Mouse (Mus musculus) testis, postnatal 14 days (tissue): ENCODE measurements around the gene Gm27027.

Experiments
- DNase-seq: peaks from one replicate; pipeline ENCODE4 v3.0.0; 2021; ENCODE audit warnings: low spot score

The Gm27027 gene

GRCm38 (mm10) chr2:93976436-93977252, 19.5 kb downstream of the Gm27027 start:
- peak; percentile 27 for DNase-seq

GRCm38 (mm10) chr2:93975526-93976435, 20.4 kb downstream of the Gm27027 start:
- DNase-seq = no peak

- DNase-seq = no peak
These were observed 21.1 kb downstream of the Gm27027 start for GRCm38 (mm10) chr2:93975041-93975440.

- no peak for DNase-seq
These were observed 24.5 kb downstream of the Gm27027 start for GRCm38 (mm10) chr2:93971647-93972046.

- no peak for DNase-seq
These were observed 31.5 kb downstream of the Gm27027 start for GRCm38 (mm10) chr2:93964494-93965160.

GRCm38 (mm10) chr2:93963802-93964201, 32.4 kb downstream of the Gm27027 start:
- DNase-seq = no peak

- no peak for DNase-seq
These were observed 34.4 kb downstream of the Gm27027 start for GRCm38 (mm10) chr2:93961716-93962115.

- DNase-seq = no peak
These were observed 36.8 kb downstream of the Gm27027 start for GRCm38 (mm10) chr2:93959346-93959745.

- no peak for DNase-seq
These were observed 37.9 kb downstream of the Gm27027 start for GRCm38 (mm10) chr2:93958216-93958615.

GRCm38 (mm10) chr2:93957785-93958175, 38.4 kb downstream of the Gm27027 start:
- DNase-seq = no peak

- DNase-seq = no peak
These were observed 39.0 kb downstream of the Gm27027 start, which contains the start of gene Gm13889 for GRCm38 (mm10) chr2:93956908-93957784. Gm13889 (minus strand) TSS chr2:93957201.

- peak; percentile 39 for DNase-seq
These were observed 39.8 kb downstream of the Gm27027 start for GRCm38 (mm10) chr2:93956331-93956801.

GRCm38 (mm10) chr2:93955886-93956285, 40.3 kb downstream of the Gm27027 start:
- DNase-seq = no peak

- DNase-seq = no peak
These were observed 41.2 kb downstream of the Gm27027 start for GRCm38 (mm10) chr2:93954781-93955578.

- DNase-seq = no peak
These were observed 42.4 kb downstream of the Gm27027 start for GRCm38 (mm10) chr2:93953726-93954125.

- DNase-seq = no peak
These were observed 49.2 kb downstream of the Gm27027 start for GRCm38 (mm10) chr2:93946976-93947375.

- DNase-seq = no peak
These were observed 51.3 kb downstream of the Gm27027 start for GRCm38 (mm10) chr2:93944855-93945254.

- no peak for DNase-seq
These were observed 52.1 kb downstream of the Gm27027 start for GRCm38 (mm10) chr2:93944099-93944498.

- DNase-seq = no peak
These were observed 54.5 kb downstream of the Gm27027 start for GRCm38 (mm10) chr2:93941670-93942069.

GRCm38 (mm10) chr2:93938534-93938933, 57.6 kb downstream of the Gm27027 start:
- DNase-seq = no peak
